Mouse (Mus musculus) kidney, adult 2 months (tissue): ENCODE measurements around the gene Gast. TPM values are rescaled to one million over a fixed set of nuclear protein-coding genes. Genes with fewer than 3 reads are reported as not detected.

Experiments
- DNase-seq: peaks from one replicate; pipeline ENCODE4 v3.0.0; 2021
- H3K27ac ChIP-seq: fragments of 200-500 bp; 2 replicates; pipeline ENCODE4 v1.5.1; 2012; ENCODE audit warnings: low read depth, low read length, control low read depth, inconsistent platforms; ENCODE audit not compliant: insufficient read depth
- H3K27me3 ChIP-seq: fragments of 200-500 bp; replicated peaks from 2 replicates; pipeline ENCODE4 v1.6.1; 2012; ENCODE audit warnings: mild to moderate bottlenecking, moderate library complexity, low read length, inconsistent platforms; ENCODE audit not compliant: control insufficient read depth, insufficient read depth
- H3K36me3 ChIP-seq: fragments of 200-500 bp; 2 replicates; pipeline ENCODE4 v1.6.1; 2012; ENCODE audit warnings: mild to moderate bottlenecking, moderate library complexity, low read length, inconsistent platforms; ENCODE audit not compliant: control insufficient read depth, insufficient read depth
- H3K4me1 ChIP-seq: fragments of 200-500 bp; 2 replicates; pipeline ENCODE4 v1.6.1; 2011; ENCODE audit warnings: low read length; ENCODE audit not compliant: control insufficient read depth, insufficient read depth
- H3K4me3 ChIP-seq: fragments of 200-500 bp; 2 replicates; pipeline ENCODE4 v1.5.1; 2011; ENCODE audit warnings: mild to moderate bottlenecking, low read depth, low read length, control low read depth; ENCODE audit not compliant: insufficient read depth
- CTCF ChIP-seq: fragments of 200-500 bp; conservative IDR thresholded peaks from 2 replicates; pipeline ENCODE4 v1.5.1; 2011; ENCODE audit warnings: low read depth, mild to moderate bottlenecking, control low read depth, low read length, moderate library complexity, mixed read lengths; ENCODE audit not compliant: insufficient read depth, insufficient read length
- POLR2A ChIP-seq: fragments of 200-500 bp; IDR thresholded peaks from one replicate; pipeline ENCODE4 v1.6.1; 2011; ENCODE audit warnings: low read depth, low read length, control low read depth
- WGBS: fragments of 180-500 bp; shearing (Covaris S2); methylation state at CpG from one replicate; pipeline ENCODE4 v1.1.7; 2018; 5-methylcytosine and 5-hydroxymethylcytosine counted together
- polyA plus RNA-seq: library from polyadenylated mRNA; depleted of rRNA; stranded (reverse); fragments of >200 nt; gene quantifications from 2 replicates; pipeline ENCODE4 v1.2.3, GENCODE M21; 2012; rRNA removed

Gast gene
- polyA plus RNA-seq, 1 experiment: not detected

- no peak for DNase-seq
- Histone ChIP-seq H3K27ac (no peak overlapping the region), H3K27me3 (no peaks in the 10 kb centered on the region), H3K36me3 (peaks cover 19% of the 10 kb centered on the region), H3K4me1 (no peaks in the 10 kb centered on the region; the same call in 1 of the 2 replicates), H3K4me3 (no peak overlapping the region)
- TF ChIP-seq CTCF (no peak), POLR2A (no peak)
- 83% methylated on average over 4 of the region's 4 CpGs for WGBS
These were observed 45.1 kb downstream of the Gast start for GRCm38 (mm10) chr11:100379311-100379710.

- TF ChIP-seq POLR2A (no peak), CTCF (no peak)
- Histone ChIP-seq H3K4me3 (no peak overlapping the region), H3K27ac (no peak overlapping the region), H3K27me3 (no peaks in the 10 kb centered on the region), H3K4me1 (peaks cover 15% of the 10 kb centered on the region), H3K36me3 (peaks cover 19% of the 10 kb centered on the region)
- 82% methylated on average over 6 of the region's 6 CpGs for WGBS
- DNase-seq: no peak
These were observed 48.5 kb downstream of the Gast start for GRCm38 (mm10) chr11:100382682-100383081.

DNA sequence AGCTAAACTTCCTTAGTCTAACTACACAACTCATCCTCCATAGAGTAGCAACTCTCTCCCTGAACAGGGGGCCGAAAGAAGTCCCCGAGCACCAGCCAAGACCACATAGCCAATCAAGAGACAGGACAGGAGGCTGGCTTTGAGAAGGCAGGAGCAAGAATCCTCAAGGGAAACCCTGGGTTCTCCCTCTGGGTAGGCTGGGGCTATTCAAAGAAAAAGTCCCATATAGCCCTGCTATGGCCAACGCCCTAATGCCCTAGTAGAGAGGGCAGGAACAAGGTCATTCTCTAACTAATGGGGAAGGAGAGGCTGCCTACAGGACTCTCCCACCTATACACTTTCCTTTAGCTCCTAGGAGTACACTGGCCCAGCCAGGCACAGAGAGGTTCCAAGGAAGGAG is 50.8 kb downstream of the Gast start:
- TF ChIP-seq POLR2A (no peak), CTCF (no peak)
- H3K27me3 ChIP-seq: no peaks in the 10 kb centered on the region
- peaks cover 30% of the 10 kb centered on the region for H3K4me1 ChIP-seq
- H3K4me3 ChIP-seq: no peak overlapping the region
- H3K27ac ChIP-seq: no peak overlapping the region; the same call in 1 of the 2 replicates
- 81% methylated on average over 3 of the region's 3 CpGs for WGBS
- peaks cover 14% of the 10 kb centered on the region for H3K36me3 ChIP-seq
- no peak for DNase-seq

DNA sequence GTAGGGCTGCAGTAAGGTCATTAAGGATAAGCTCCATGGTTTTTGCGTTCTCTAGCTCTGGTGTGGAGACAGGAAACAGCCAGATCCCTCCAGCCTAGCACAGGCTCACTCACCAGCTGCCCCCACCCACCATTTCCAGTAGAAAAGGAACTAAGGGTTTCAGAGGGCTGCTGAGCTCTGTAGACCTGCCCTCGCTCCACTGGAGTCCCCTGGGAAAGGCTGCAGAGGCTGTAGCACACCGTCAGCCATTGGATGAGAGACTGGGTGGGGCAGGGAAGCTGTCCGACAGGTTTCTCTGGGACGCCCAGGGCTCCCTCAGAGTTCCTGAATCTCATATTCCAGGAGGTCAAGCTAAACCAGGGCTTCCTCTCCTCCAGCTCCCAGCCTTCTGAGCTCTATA is 52.4 kb downstream of the Gast start:
- Histone ChIP-seq H3K36me3 (peaks cover 14% of the 10 kb centered on the region), H3K27ac (peak overlapping the region; percentile 49), H3K27me3 (no peaks in the 10 kb centered on the region), H3K4me3 (no peak overlapping the region), H3K4me1 (peaks cover 44% of the 10 kb centered on the region)
- peak; percentile 83 for DNase-seq
- TF ChIP-seq POLR2A: no peak
- TF ChIP-seq CTCF: no peak
- 36% methylated on average over 5 of the region's 5 CpGs for WGBS

Other genes starting within 250 kb of the Gast start
- not detected in 2 replicates for gene Krt32, start 246.2 kb upstream of the Gast start, polyA plus RNA-seq
- not detected in 2 replicates for gene Krt35, start 238.2 kb upstream of the Gast start, polyA plus RNA-seq
- gene Krt36, start 228.8 kb upstream of the Gast start, polyA plus RNA-seq: 0.11 TPM in 1 of 2 replicates, not detected in the other
- gene Krt13, start 212.8 kb upstream of the Gast start, polyA plus RNA-seq: not detected in 2 replicates
- gene Krt15, start 198.5 kb upstream of the Gast start, polyA plus RNA-seq: 3.1 and 3.9 TPM in 2 replicates
- 13.0 and 20.1 TPM in 2 replicates for gene Krt19, start 185.7 kb upstream of the Gast start, polyA plus RNA-seq
- not detected in 2 replicates for gene Krt9, start 141.2 kb upstream of the Gast start, polyA plus RNA-seq
- 1.3 and 1.4 TPM in 2 replicates for gene Krt14, start 126.9 kb upstream of the Gast start, polyA plus RNA-seq
- not detected in 2 replicates for gene Krt16, start 85.5 kb upstream of the Gast start, polyA plus RNA-seq
- 0.08 TPM in 1 of 2 replicates, not detected in the other for gene Krt17, start 73.4 kb upstream of the Gast start, polyA plus RNA-seq
- not detected in 2 replicates for gene Krt42, start 64.5 kb upstream of the Gast start, polyA plus RNA-seq
- gene Eif1, start 14.5 kb upstream of the Gast start, polyA plus RNA-seq: 116 and 173 TPM in 2 replicates
- 3.0 and 3.6 TPM in 2 replicates for gene Hap1, start 21.7 kb downstream of the Gast start, polyA plus RNA-seq
- gene Jup, start 63.4 kb downstream of the Gast start, polyA plus RNA-seq: 220 and 229 TPM in 2 replicates
- 11.9 and 13.9 TPM in 2 replicates for gene P3h4, start 80.4 kb downstream of the Gast start, polyA plus RNA-seq
- 12.5 and 15.9 TPM in 2 replicates for gene Fkbp10, start 81.3 kb downstream of the Gast start, polyA plus RNA-seq
- gene Nt5c3b, start 107.4 kb downstream of the Gast start, polyA plus RNA-seq: 29.3 and 32.0 TPM in 2 replicates
- 0.13 and 0.34 TPM in 2 replicates for gene Klhl10, start 107.5 kb downstream of the Gast start, polyA plus RNA-seq
- 2.3 and 3.3 TPM in 2 replicates for gene Klhl11, start 138.3 kb downstream of the Gast start, polyA plus RNA-seq
- gene Acly, start 193.6 kb downstream of the Gast start, polyA plus RNA-seq: 181 and 191 TPM in 2 replicates
- 0.84 and 1.4 TPM in 2 replicates for gene Ttc25, start 211.2 kb downstream of the Gast start, polyA plus RNA-seq
- 10.5 and 13.5 TPM in 2 replicates for gene Cnp, start 240.5 kb downstream of the Gast start, polyA plus RNA-seq